Mouse (Mus musculus) megakaryocyte, embryonic 14.5 days (primary cell): Measurements from ENCODE around the gene Fbxw4.

ENCODE experiments used
- FLI1 ChIP-seq: IDR thresholded peaks from 2 replicates; pipeline ENCODE4 v1.6.1; 2012; ENCODE audit warnings: low read length, inconsistent platforms, mixed read lengths
- GATA1 ChIP-seq: IDR thresholded peaks from 3 replicates; pipeline ENCODE4 v1.6.1; 2012; ENCODE audit warnings: mixed read lengths, low read length, inconsistent platforms, borderline replicate concordance

- TF ChIP-seq FLI1 (no peak), GATA1 (no peak)
Measured at GRCm38 (mm10) chr19:45683676-45684075, 23.6 kb upstream of the Fbxw4 start.
